Mouse (Mus musculus): Measurements from ENCODE around the gene Pnlip. TPM values are rescaled to one million over a fixed set of nuclear protein-coding genes. Genes with fewer than 3 reads are reported as not detected.

Gene Pnlip
- polyA plus RNA-seq (2014; fragmentation: Nextera tagmentation; extraction: Ambion mirVana) = 2.1 and 2.2 TPM in 2 replicates

DNA sequence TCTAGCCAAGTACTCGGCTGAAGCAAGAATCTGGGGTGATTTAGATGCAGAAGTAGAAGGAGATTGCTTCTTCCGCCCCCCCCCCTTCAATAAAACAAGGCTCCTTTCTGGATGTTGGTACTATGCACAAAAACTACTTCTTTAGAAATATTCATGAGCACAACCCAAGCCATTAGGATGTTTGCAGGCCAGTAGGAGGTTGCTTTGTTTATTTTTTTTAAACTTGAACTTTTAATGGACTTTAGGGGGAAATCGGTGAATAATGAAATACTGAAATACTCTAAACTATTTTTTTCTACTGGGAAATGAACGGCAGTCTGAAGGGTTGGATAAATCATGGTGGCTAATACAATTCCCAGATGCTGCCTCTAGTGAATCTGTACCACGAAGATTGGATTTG, at the start of gene Pnlip:
Gene Pnlip (plus strand): TSS at position 301 of the 400 bp plus-strand sequence.
- WGBS = 74% methylated on average over 5 of the region's 5 CpGs
- Histone ChIP-seq H3K27me3 (ENCODE audit: control insufficient read depth, insufficient read depth, low read length) (no peaks in the 10 kb centered on the region), H3K9me3 (ENCODE audit: control insufficient read depth, low read length) (no peaks in the 10 kb centered on the region), H3K4me2 (replicated peaks) (no peak within 1 kb of the TSS), H3K27ac (no peak within 1 kb of the TSS), H3K9ac (no peak within 1 kb of the TSS), H3K4me3 (replicated peaks; ENCODE audit: low read length) (no peak within 1 kb of the TSS), H3K36me3 (replicated peaks; ENCODE audit: control insufficient read depth, insufficient read depth) (no peaks in the 10 kb centered on the region), H3K4me1 (replicated peaks; ENCODE audit: control insufficient read depth, insufficient read depth, low read length) (no peaks in the 10 kb centered on the region)
- DNase-seq (ENCODE audit: low spot score) = no peak
- ATAC-seq (ENCODE audit: low FRiP score) = no peak

DNA sequence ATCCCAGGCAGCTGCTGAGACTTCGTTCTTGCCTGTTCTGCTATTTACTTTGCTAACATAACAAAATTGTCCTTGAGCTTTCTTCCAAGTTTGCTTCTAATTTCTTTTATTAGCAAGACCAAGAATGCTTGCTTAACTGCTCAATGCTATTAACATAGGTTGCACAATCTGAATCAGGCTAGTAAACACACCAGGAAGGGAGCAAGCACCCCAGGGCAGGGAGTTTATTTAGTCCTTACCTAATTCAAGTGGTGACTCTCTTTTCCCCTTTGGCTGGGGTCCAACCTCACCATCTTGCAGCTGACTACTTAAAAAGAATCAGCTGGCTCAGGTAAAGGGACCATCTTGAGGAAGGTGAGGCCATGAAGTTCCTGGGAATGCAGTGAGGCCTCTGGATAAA, 42.6 kb upstream of the Pnlip start:
- DNase-seq (ENCODE audit: low spot score) = no peak
- no peaks in the 10 kb centered on the region for H3K27me3 ChIP-seq (ENCODE audit: control insufficient read depth, insufficient read depth, low read length)
- no peak overlapping the region for H3K27ac ChIP-seq
- WGBS = 57% methylated on average over 1 of the region's 1 CpGs
- no peaks in the 10 kb centered on the region for H3K4me1 ChIP-seq (replicated peaks; ENCODE audit: control insufficient read depth, insufficient read depth, low read length)
- ATAC-seq (ENCODE audit: low FRiP score) = no peak
- no peak overlapping the region for H3K4me3 ChIP-seq (replicated peaks; ENCODE audit: low read length)
- no peak overlapping the region for H3K4me2 ChIP-seq (replicated peaks)
- H3K9me3 ChIP-seq (ENCODE audit: control insufficient read depth, low read length) = no peaks in the 10 kb centered on the region
- no peak overlapping the region for H3K9ac ChIP-seq
- H3K36me3 ChIP-seq (replicated peaks; ENCODE audit: control insufficient read depth, insufficient read depth) = no peaks in the 10 kb centered on the region

DNA sequence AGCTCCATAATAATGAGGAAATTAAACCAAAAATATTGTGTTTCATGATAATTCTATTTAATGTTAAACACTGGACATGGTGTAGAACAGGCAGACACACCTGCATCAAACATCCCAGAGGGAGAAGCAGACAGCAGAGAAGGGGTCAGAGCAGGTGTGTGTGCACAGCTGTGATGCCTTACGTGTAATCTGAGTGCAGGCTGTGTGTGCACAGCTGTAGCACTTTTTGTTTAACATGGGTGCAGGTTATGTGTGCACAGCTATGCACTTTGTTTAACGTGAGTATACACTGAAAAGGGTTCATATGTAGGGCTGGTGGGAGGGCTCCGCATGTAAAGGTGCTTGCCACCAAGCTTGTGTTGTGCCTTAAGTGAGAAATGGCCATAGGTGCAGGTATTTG, 39.6 kb upstream of the Pnlip start:
- no peaks in the 10 kb centered on the region for H3K9me3 ChIP-seq (ENCODE audit: control insufficient read depth, low read length)
- DNase-seq (ENCODE audit: low spot score) (no peak), ATAC-seq (ENCODE audit: low FRiP score) (no peak)
- no peaks in the 10 kb centered on the region for H3K36me3 ChIP-seq (replicated peaks; ENCODE audit: control insufficient read depth, insufficient read depth)
- no peak overlapping the region for H3K4me3 ChIP-seq (replicated peaks; ENCODE audit: low read length)
- no peak overlapping the region for H3K9ac ChIP-seq
- no peaks in the 10 kb centered on the region for H3K27me3 ChIP-seq (ENCODE audit: control insufficient read depth, insufficient read depth, low read length)
- H3K27ac ChIP-seq = no peak overlapping the region
- WGBS = 82% methylated on average over 3 of the region's 3 CpGs
- H3K4me1 ChIP-seq (replicated peaks; ENCODE audit: control insufficient read depth, insufficient read depth, low read length) = no peaks in the 10 kb centered on the region
- no peak overlapping the region for H3K4me2 ChIP-seq (replicated peaks)

DNA sequence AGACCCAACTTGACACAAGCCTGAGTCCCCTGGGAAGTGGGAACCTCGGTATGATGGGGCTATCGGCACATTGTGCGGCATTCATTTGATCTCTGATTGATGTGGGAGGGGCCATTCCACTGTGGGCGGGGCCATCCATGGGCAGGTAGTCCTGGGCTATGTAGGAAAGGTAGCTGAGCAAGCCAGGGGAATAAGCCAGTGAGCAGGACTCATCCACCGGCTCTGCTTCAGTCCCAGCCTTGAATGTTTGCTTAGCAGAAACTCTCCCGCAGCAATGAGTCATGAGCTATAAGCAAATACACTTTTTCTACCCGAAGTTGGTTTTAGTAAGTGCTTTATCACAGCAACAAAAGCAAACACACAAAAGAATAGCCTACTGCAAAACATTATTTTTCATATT, 35.7 kb upstream of the Pnlip start:
- WGBS = 80% methylated on average over 7 of the region's 7 CpGs
- no peaks in the 10 kb centered on the region for H3K4me1 ChIP-seq (replicated peaks; ENCODE audit: control insufficient read depth, insufficient read depth, low read length)
- no peak overlapping the region for H3K9ac ChIP-seq
- DNase-seq (ENCODE audit: low spot score) = no peak
- no peak overlapping the region for H3K4me3 ChIP-seq (replicated peaks; ENCODE audit: low read length)
- H3K27me3 ChIP-seq (ENCODE audit: control insufficient read depth, insufficient read depth, low read length) = no peaks in the 10 kb centered on the region
- no peak for ATAC-seq (ENCODE audit: low FRiP score)
- no peak overlapping the region for H3K27ac ChIP-seq
- H3K9me3 ChIP-seq (ENCODE audit: control insufficient read depth, low read length) = no peaks in the 10 kb centered on the region
- no peak overlapping the region for H3K4me2 ChIP-seq (replicated peaks)
- H3K36me3 ChIP-seq (replicated peaks; ENCODE audit: control insufficient read depth, insufficient read depth) = no peaks in the 10 kb centered on the region

DNA sequence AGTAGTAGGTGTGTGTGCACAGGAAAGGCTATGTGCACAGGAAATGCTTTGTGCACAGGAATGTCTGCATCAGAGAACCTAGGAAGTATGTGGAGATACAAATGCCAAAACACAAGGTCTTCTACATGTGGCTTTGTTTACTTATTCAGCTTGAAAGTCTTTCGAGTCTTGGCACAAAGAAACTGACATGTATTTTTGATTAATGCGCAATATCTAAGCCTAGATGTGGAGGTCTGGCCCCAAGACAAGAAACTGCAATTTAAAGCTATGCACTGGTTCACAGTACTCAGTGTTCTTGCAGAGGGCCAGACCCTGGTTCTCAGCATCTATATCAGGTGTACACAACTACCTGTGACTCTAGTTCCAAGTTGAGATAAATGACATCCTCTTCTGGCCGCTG, 31.6 kb upstream of the Pnlip start:
- no peaks in the 10 kb centered on the region for H3K27me3 ChIP-seq (ENCODE audit: control insufficient read depth, insufficient read depth, low read length)
- no peak for ATAC-seq (ENCODE audit: low FRiP score)
- H3K4me2 ChIP-seq (replicated peaks) = no peak overlapping the region
- H3K4me3 ChIP-seq (replicated peaks; ENCODE audit: low read length) = no peak overlapping the region
- no peaks in the 10 kb centered on the region for H3K9me3 ChIP-seq (ENCODE audit: control insufficient read depth, low read length)
- H3K36me3 ChIP-seq (replicated peaks; ENCODE audit: control insufficient read depth, insufficient read depth) = no peaks in the 10 kb centered on the region
- no peak for DNase-seq (ENCODE audit: low spot score)
- H3K27ac ChIP-seq = no peak overlapping the region
- 81% methylated on average over 3 of the region's 3 CpGs for WGBS
- no peaks in the 10 kb centered on the region for H3K4me1 ChIP-seq (replicated peaks; ENCODE audit: control insufficient read depth, insufficient read depth, low read length)
- no peak overlapping the region for H3K9ac ChIP-seq

DNA sequence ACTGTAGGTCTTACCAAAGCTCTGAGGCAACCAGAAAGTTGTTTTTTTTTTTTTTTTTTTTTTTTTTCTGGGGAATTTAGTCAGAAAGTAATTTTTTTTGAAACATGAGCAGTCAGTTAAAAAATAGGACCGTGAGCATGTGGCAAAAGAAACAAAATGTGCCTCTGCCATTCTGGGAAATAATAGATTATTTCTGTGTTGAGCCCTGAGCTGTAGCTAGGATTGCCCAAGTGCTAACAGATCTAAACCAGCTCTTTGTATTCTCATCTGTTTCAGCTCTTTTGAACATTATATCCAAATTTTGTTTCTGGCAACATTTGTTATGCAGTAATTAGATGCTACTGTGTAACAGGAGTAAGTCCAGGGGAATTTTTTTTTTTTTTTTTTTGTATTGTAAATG, 30.7 kb upstream of the Pnlip start:
- Histone ChIP-seq H3K4me3 (replicated peaks; ENCODE audit: low read length) (no peak overlapping the region), H3K36me3 (replicated peaks; ENCODE audit: control insufficient read depth, insufficient read depth) (no peaks in the 10 kb centered on the region), H3K27me3 (ENCODE audit: control insufficient read depth, insufficient read depth, low read length) (no peaks in the 10 kb centered on the region), H3K27ac (no peak overlapping the region), H3K4me1 (replicated peaks; ENCODE audit: control insufficient read depth, insufficient read depth, low read length) (no peaks in the 10 kb centered on the region), H3K4me2 (replicated peaks) (no peak overlapping the region), H3K9me3 (ENCODE audit: control insufficient read depth, low read length) (no peaks in the 10 kb centered on the region), H3K9ac (no peak overlapping the region)
- no peak for DNase-seq (ENCODE audit: low spot score)
- ATAC-seq (ENCODE audit: low FRiP score) = no peak
- WGBS = 82% methylated on average over 1 of the region's 1 CpGs

DNA sequence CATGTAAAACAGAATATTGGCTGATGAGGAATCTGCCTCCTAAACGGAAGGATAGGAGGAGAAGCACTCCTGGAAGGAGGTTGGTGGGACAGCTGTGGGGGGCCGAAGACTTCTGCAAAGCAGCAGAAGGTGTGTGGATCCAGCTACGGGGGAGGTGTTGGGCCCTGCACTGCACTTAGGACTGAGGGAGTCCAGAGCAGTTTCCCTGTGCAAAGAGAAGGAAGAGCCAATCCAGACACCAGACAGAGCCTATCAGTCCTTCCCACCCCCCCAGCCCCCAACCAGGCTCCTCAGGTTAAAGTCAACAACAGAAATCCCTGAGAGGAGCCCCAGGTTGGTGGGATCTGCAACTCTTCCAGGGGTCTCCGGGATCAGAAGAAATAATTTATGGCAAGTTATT, 27.5 kb upstream of the Pnlip start:
- Histone ChIP-seq H3K4me3 (replicated peaks; ENCODE audit: low read length) (no peak overlapping the region), H3K9me3 (ENCODE audit: control insufficient read depth, low read length) (no peaks in the 10 kb centered on the region), H3K27me3 (ENCODE audit: control insufficient read depth, insufficient read depth, low read length) (no peaks in the 10 kb centered on the region), H3K4me2 (replicated peaks) (no peak overlapping the region), H3K36me3 (replicated peaks; ENCODE audit: control insufficient read depth, insufficient read depth) (no peaks in the 10 kb centered on the region), H3K27ac (no peak overlapping the region), H3K4me1 (replicated peaks; ENCODE audit: control insufficient read depth, insufficient read depth, low read length) (no peaks in the 10 kb centered on the region), H3K9ac (no peak overlapping the region)
- DNase-seq (ENCODE audit: low spot score) (no peak), ATAC-seq (ENCODE audit: low FRiP score) (no peak)
- WGBS = 95% methylated on average over 4 of the region's 4 CpGs

DNA sequence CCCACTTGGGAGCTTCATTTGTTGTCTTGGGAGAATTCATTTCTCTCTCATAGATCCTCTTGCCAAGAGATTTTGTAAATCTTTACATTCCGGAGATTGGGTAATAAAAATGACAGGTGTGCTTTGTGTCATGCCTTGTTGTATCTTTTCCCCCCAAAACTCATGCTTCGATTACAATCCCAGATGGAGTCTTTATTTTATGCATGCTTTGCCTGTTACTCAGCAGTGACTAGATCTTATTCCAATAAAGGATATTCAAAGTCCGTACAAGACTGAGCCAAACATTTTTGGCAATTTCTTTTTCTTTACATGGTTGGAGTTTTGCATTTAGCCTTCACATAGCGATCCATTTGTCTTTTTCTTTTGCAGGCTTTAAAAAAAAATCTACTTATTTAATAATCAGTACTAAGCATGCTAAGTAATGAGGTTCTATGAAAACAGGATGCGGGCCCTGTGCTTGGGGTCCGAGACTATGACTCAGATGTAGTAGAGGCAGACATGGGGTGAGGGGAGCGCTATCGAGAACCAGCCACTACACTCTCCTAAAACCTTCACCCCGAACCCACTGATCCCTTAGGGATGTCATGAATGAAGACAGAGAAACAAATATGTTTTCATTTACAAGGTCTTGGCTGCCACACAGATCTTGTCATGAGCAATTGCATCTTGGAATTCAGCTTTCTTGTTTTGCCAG, 26.9 kb upstream of the Pnlip start:
- Histone ChIP-seq H3K27me3 (ENCODE audit: control insufficient read depth, insufficient read depth, low read length) (no peaks in the 10 kb centered on the region), H3K9ac (no peak overlapping the region), H3K4me2 (replicated peaks) (no peak overlapping the region), H3K9me3 (ENCODE audit: control insufficient read depth, low read length) (no peaks in the 10 kb centered on the region), H3K4me1 (replicated peaks; ENCODE audit: control insufficient read depth, insufficient read depth, low read length) (no peaks in the 10 kb centered on the region), H3K36me3 (replicated peaks; ENCODE audit: control insufficient read depth, insufficient read depth) (no peaks in the 10 kb centered on the region), H3K27ac (no peak overlapping the region), H3K4me3 (replicated peaks; ENCODE audit: low read length) (no peak overlapping the region)
- ATAC-seq (ENCODE audit: low FRiP score) (no peak), DNase-seq (ENCODE audit: low spot score) (no peak)
- 91% methylated on average over 9 of the region's 9 CpGs for WGBS

DNA sequence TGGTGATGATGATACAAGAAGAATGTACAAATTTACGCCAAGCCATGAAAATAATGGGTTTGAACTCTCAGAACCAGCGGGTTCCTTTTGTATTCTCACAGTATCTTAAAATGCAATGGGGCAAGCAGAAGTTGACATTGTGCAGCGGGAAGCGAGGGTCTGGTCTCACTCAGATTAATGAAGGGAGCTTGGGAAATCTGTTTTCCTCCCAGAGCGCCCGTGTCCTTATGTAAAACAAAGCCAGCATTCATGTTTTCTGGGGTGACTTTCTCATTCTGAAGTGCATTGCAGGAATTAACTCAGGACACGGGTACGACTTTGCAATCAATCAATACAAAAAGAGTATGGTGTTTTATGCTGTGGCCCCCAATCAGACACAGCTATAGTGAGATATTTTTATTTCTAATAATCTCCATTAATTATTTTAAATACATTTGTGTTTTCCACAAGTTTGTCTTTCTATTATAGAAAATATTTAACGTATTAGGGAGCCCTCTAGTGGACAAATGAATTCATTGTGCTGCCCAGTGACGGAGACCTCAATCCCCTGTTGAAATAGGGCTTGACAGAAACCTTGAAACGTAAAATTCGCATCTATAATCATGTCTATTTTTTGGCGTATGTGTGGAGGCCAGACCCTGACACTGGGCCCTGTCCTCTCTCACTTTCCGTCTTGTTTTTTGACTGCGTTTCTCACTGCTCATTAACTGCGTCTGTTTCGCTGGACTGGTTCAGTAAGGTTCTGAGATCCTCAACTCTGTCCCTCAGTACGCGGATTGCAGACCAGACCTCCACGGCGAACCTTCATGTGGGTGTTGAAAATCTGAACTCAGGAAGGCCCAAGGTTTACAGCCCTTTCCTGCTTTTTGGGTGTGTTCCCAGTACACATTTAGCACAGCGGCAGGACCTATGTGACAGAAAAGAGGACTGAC, 24.6 kb upstream of the Pnlip start:
- no peaks in the 10 kb centered on the region for H3K36me3 ChIP-seq (replicated peaks; ENCODE audit: control insufficient read depth, insufficient read depth)

More for the DNA sequence above, 24.6 kb upstream of the Pnlip start:
- Histone ChIP-seq H3K9me3 (ENCODE audit: control insufficient read depth, low read length) (no peaks in the 10 kb centered on the region), H3K27ac (no peak overlapping the region), H3K27me3 (ENCODE audit: control insufficient read depth, insufficient read depth, low read length) (no peaks in the 10 kb centered on the region), H3K9ac (no peak overlapping the region), H3K4me3 (replicated peaks; ENCODE audit: low read length) (no peak overlapping the region), H3K4me2 (replicated peaks) (peak overlapping the region; percentile 19; the same call in 1 of the 2 replicates), H3K4me1 (replicated peaks; ENCODE audit: control insufficient read depth, insufficient read depth, low read length) (no peaks in the 10 kb centered on the region)
- DNase-seq (ENCODE audit: low spot score) (peak; percentile 76), ATAC-seq (ENCODE audit: low FRiP score) (no peak)
- WGBS = 47% methylated on average over 22 of the region's 22 CpGs

All from hindbrain, embryonic 14.5 days (tissue).